Mouse (Mus musculus) heart, embryonic 15.5 days (tissue): Measurements from ENCODE around the gene Stk39. TPM values are rescaled to one million over a fixed set of nuclear protein-coding genes. Genes with fewer than 3 reads are reported as not detected.

Experiments used
- ATAC-seq: fragments of 200-750 bp; cut with Nextera tagmentation; replicated peaks from 2 replicates; pipeline ENCODE4 v1.8.0; 2017; ENCODE audit warnings: low read depth, moderate TSS enrichment; ENCODE audit not compliant: insufficient number of reproducible peaks, insufficient read depth, low FRiP score
- H3K27ac ChIP-seq: fragments of 300-500 bp; sonication (generic); 2 replicates; pipeline ENCODE4 v1.5.1; 2015; ENCODE audit warnings: mild to moderate bottlenecking, inconsistent platforms
- H3K27me3 ChIP-seq: fragments of 300-500 bp; sonication (generic); 2 replicates; pipeline ENCODE4 v1.6.1; 2015; ENCODE audit warnings: inconsistent platforms
- H3K36me3 ChIP-seq: fragments of 300-500 bp; sonication (generic); 2 replicates; pipeline ENCODE4 v1.6.1; 2015; ENCODE audit warnings: mild to moderate bottlenecking, inconsistent platforms
- H3K4me1 ChIP-seq: fragments of 300-500 bp; sonication (generic); replicated peaks from 2 replicates; pipeline ENCODE4 v1.6.1; 2015; ENCODE audit warnings: inconsistent platforms
- H3K4me2 ChIP-seq: fragments of 300-500 bp; sonication (generic); 2 replicates; pipeline ENCODE4 v1.6.1; 2015; ENCODE audit warnings: inconsistent platforms, mild to moderate bottlenecking, moderate library complexity
- H3K4me3 ChIP-seq: fragments of 300-500 bp; sonication (generic); 2 replicates; pipeline ENCODE4 v1.5.1; 2015; ENCODE audit warnings: mild to moderate bottlenecking, inconsistent platforms
- H3K9ac ChIP-seq: fragments of 300-500 bp; sonication (generic); 2 replicates; pipeline ENCODE4 v1.6.1; 2015; ENCODE audit warnings: mild to moderate bottlenecking, inconsistent platforms
- H3K9me3 ChIP-seq: fragments of 300-500 bp; sonication (generic); replicated peaks from 2 replicates; pipeline ENCODE4 v1.6.1; 2016; ENCODE audit warnings: inconsistent platforms
- WGBS: fragments of 180-500 bp; shearing (Covaris S2); methylation state at CpG from one replicate; pipeline ENCODE4 v1.1.7; 2015; ENCODE audit warnings: mixed read lengths; 5-methylcytosine and 5-hydroxymethylcytosine counted together
- polyA plus RNA-seq: library from polyadenylated mRNA; unstranded; fragments of >200 nt; fragmentation: Nextera tagmentation; extraction: Ambion mirVana; gene quantifications from 2 replicates; pipeline ENCODE4 v1.2.1, GENCODE M21; 2015

Gene Stk39
- polyA plus RNA-seq, 1 experiment from 2014 or later: 66.2 TPM

DNA sequence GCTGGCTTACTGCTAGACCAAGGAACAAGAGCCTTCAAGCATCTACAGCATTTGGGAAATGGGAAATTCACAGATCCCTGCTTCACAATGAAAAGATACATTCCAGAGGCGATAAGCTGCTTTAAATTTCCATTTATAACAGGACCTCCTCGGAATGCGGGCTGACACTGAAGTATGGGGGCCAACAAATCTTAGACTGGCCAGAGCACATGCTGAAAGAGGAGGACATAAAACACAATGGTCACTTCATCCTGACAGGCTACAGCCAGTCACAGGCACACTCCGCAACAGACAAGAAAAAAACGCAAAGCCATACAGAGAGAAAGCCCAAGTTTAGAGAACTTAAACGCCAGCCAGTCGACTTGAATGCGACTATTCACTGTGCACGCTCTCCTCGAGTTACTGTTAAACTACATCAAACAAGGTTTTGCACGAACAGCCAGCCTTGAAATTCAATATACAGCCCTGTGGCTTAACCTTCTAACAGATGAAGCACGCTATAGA lies 65.4 kb downstream of the Stk39 start:
- Histone ChIP-seq H3K27ac (peak overlapping the region; percentile 80), H3K4me2 (peak overlapping the region; percentile 12), H3K4me3 (no peak overlapping the region), H3K27me3 (no peaks in the 10 kb centered on the region), H3K9me3 (no peaks in the 10 kb centered on the region), H3K36me3 (no peaks in the 10 kb centered on the region), H3K9ac (0 out of 2 replicates have a peak overlapping the region, but pooled peaks have one; percentile 28), H3K4me1 (peaks cover 70% of the 10 kb centered on the region)
- no peak for ATAC-seq
- WGBS: 24% methylated on average over 12 of the region's 12 CpGs

DNA sequence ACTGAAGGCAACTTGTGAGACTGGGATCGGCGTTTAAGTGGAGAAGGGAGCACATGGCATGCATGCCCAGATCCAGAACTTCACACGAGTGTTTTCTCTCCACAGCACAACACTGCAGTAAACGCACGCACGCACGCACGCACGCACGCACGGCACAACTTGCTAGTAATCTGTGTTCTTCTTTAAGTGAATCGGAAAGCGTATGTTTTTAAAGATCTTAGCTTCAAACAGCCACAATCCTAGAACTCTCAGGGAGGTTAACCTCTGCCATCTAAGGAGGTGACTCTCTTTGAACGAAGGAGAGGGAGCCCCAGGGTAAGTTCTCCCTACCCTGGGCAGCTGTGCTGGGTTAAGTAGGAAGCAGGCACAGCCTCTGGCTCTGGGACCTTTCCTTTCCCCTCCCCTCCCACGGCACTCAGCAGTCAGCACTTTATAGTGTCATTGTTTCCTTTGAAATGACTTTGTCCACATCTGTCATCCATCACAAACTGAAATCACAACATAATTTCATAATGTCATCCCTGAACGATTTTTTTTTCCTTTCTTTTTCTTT lies 66.8 kb downstream of the Stk39 start:
- Histone ChIP-seq H3K9me3 (no peaks in the 10 kb centered on the region), H3K27ac (peak overlapping the region; percentile 5; the same call in 1 of the 2 replicates), H3K27me3 (no peaks in the 10 kb centered on the region), H3K4me1 (peaks cover 59% of the 10 kb centered on the region), H3K36me3 (no peaks in the 10 kb centered on the region), H3K4me2 (no peak overlapping the region), H3K9ac (no peak overlapping the region), H3K4me3 (no peak overlapping the region)
- 62% methylated on average over 16 of the region's 16 CpGs for WGBS
- no peak for ATAC-seq

DNA sequence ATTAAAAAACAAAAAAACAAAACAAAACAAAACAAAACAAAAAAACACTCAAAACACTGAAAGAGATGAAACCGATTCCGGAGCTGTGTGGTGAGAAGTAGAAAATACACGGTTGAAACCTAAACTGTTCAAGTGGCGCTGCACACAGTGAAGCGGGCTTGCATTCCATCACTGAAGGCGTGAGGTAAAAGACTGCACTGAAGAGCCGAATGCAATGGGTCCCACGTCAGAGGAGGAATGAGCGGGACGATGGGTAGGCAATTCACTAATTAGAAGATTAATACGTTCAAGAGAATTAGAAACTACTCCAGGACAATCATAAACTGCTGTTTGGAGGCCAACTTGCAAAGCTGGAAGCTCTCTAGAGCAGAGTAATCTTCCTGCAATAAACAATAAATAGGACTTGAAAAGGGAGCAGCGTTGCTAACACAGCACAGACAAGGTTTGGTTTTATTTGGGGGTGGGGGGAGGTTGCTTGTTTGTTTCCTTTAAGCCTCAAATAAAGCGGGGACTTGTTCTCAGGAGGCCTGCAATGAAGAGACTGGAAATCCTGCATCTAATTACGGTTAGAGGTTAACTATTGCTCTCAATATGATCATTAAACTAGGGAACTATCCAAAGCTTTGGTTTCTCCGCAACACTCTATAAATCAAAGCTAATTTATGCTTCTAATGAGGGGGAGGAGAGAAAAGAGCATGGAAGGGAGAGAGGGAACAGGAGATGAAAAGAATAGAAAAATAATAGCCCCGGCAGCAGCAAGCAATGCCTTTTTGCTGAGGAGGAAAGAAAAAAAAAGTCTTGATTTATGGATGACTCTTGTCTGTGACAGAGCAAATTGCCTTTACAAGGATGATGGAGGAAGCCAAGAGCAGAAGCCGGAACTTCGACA lies 67.5 kb downstream of the Stk39 start:
- Histone ChIP-seq H3K27me3 (no peaks in the 10 kb centered on the region), H3K4me3 (no peak overlapping the region), H3K9ac (no peak overlapping the region), H3K9me3 (no peaks in the 10 kb centered on the region), H3K4me1 (peaks cover 55% of the 10 kb centered on the region), H3K27ac (no peak overlapping the region), H3K4me2 (no peak overlapping the region), H3K36me3 (no peaks in the 10 kb centered on the region)
- no peak for ATAC-seq
- 61% methylated on average over 18 of the region's 18 CpGs for WGBS

DNA sequence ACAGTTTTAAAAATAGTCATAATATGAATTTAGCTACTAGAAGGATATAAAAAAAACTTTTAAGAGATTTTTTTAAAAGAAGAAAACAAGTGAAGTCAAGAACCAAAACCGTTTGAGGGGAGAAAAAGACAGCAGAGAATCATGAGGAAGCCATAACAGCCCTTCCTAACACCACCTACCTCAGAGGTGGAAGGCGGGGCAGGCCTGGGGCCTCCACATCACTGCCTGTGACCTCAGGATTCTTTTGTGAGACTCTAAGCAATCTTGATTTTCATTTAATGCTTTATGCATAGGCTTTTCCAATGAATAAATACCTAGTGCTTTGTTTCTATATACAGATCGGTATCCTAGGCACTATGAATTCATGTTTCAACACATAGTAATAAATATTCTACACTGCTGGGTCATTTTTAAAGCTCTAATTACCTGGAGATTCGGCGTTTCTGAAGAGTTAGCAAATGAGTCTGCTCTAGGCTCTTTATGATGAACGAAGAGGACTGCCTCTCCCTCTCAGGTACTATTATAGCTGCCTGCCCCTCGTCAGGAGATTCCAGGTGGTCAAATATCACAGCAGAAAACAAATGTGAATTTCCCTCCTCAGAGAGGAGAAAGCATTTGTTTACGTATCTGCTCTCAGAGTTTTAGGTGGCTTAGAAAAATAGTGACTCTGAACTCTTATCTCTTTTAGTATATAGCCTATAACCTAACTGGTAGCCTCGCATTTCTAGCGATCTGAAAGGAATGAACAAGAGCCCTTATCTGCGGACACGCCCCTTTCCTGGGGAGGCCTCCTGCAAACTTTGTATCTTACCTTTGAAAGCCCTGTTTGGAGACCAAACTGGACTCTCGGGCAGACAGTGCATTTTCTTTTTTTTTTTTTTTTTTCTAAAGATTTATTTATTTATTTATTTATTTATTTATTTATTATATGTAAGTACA lies 78.2 kb downstream of the Stk39 start:
- Histone ChIP-seq H3K27ac (no peak overlapping the region), H3K27me3 (no peaks in the 10 kb centered on the region), H3K4me3 (no peak overlapping the region), H3K36me3 (peaks cover 40% of the 10 kb centered on the region; the same call in 1 of the 2 replicates), H3K9me3 (no peaks in the 10 kb centered on the region), H3K4me2 (no peak overlapping the region), H3K9ac (no peak overlapping the region), H3K4me1 (peaks cover 6% of the 10 kb centered on the region; the same call in 1 of the 2 replicates)
- 78% methylated on average over 13 of the region's 13 CpGs for WGBS
- no peak for ATAC-seq

DNA sequence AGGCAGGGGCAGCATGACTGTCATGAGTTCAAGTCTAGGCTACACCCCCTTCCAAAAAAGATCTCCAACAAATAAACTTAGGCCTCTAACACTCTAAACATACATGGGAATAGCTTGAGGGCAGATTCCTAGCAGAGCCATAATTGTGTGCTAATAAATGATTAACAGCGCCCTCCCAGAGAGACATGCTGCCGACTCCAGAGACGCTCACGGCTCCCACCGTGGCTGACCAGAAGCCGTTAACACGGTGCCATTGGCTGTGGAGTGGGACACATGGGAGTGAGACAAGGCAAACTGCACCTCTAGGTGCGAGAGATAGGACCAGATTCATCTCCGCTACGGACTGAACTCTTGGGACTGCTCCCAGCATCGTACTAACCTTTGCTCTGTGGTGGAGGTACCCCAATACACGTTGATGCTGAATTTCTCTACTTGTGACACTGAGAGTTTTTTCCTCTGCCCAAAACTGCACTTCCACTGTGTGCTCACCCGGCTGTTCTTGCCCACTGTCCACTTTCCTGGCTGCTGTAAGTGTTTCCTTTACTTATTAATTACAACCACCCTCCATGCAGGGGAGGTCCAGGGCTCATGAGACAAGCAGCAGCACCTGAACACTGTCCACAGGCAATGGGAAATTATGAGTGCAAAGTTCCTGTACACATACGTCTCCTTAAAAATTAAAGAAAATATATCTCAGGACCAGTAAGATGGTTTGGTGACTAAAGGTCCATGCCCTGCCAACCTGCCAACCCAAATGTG lies 84.1 kb downstream of the Stk39 start:
- no peak overlapping the region for H3K9ac ChIP-seq
- H3K9me3 ChIP-seq: no peaks in the 10 kb centered on the region
- no peak for ATAC-seq
- H3K36me3 ChIP-seq: peaks cover 28% of the 10 kb centered on the region; the same call in 1 of the 2 replicates
- H3K4me1 ChIP-seq: peaks cover 25% of the 10 kb centered on the region
- no peaks in the 10 kb centered on the region for H3K27me3 ChIP-seq
- WGBS: 86% methylated on average over 14 of the region's 14 CpGs
- no peak overlapping the region for H3K4me3 ChIP-seq
- H3K4me2 ChIP-seq: no peak overlapping the region
- H3K27ac ChIP-seq: no peak overlapping the region

DNA sequence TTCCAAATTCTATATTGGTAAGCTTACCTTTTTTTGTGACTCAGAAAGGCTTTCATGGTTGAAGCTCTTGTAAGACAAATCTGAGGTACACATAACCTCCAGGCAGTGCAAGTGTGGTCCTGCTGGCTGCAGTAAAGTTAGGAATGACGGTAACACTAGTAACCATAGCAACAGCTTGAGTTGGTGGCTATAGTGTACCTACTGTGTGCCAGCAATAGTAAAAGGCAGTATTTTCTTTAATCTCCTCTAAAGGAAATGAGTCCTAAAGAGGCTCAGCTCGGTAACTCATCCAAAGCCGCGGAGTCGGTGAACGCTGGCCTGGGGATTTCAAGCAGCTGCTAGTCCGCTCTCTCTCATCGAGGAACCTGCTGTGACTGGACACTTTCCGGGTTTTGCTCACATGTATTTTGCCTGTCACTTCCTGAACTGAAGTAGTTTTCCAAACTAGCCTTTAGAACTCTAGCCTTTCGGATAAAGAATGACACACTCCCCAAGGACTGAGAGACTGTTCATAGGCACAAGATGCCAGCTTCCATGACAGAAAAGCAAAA lies 85.7 kb downstream of the Stk39 start:
- H3K4me2 ChIP-seq: no peak overlapping the region
- peaks cover 25% of the 10 kb centered on the region; the same call in 1 of the 2 replicates for H3K36me3 ChIP-seq
- no peak for ATAC-seq
- no peaks in the 10 kb centered on the region for H3K9me3 ChIP-seq
- H3K4me1 ChIP-seq: peaks cover 35% of the 10 kb centered on the region
- no peak overlapping the region for H3K4me3 ChIP-seq
- no peak overlapping the region for H3K9ac ChIP-seq
- 71% methylated on average over 10 of the region's 10 CpGs for WGBS
- H3K27ac ChIP-seq: no peak overlapping the region
- no peaks in the 10 kb centered on the region for H3K27me3 ChIP-seq

DNA sequence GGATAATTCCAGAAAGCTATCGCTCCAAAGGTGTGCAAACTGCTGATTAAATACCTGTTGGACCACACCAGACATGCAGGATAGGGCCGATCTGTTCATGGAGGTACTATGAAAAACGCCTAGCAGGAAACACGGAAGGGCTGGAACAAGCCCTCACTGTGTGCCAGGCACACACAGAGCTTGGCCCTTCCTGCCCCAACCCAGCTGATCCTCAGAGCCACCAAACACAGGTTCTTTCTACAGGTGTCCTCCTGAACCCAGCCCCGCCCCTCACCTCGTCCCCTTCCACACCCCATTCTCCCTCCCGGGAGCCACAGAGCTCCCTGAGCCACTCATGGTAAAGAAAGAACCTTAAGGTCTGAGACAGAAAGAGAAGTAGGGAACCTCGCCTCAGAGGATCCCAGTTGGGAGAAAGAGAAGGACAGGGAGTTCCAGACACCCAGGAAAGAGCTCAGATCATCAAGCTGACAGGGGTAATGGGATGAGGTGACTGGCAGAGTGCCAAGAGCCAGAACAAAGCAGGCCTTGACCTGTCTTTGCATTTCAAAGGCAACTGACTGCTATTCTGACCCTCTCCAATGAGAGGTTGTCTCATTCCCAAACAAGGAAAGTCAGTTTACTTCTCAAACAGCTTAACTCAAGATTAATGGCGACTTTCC lies 86.3 kb downstream of the Stk39 start:
- H3K27me3 ChIP-seq: no peaks in the 10 kb centered on the region
- no peak overlapping the region for H3K4me2 ChIP-seq
- peaks cover 23% of the 10 kb centered on the region; the same call in 1 of the 2 replicates for H3K36me3 ChIP-seq
- WGBS: 78% methylated on average over 9 of the region's 9 CpGs
- no peak overlapping the region for H3K4me3 ChIP-seq
- H3K27ac ChIP-seq: no peak overlapping the region
- H3K9ac ChIP-seq: no peak overlapping the region
- H3K4me1 ChIP-seq: peaks cover 39% of the 10 kb centered on the region
- ATAC-seq: no peak
- no peaks in the 10 kb centered on the region for H3K9me3 ChIP-seq

DNA sequence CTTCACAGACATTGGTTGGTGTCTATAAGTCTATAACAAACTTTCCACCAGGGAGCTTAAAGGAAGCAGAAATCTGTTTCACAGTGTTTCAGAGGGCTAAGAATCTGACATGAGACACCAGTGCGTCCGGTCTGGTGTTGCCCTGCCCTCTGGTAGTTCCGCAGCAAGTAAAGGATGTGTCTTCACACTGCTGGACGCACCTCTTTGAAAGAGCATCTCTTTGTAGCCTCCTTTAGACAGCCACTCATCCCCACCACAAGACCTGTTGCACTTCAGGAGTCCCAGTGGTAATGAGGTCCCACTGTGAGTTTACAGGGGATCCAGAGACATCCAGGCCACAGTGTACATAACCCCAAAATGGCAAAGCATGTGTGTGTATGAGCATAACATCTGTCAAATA lies 88.1 kb downstream of the Stk39 start:
- WGBS: 87% methylated on average over 4 of the region's 4 CpGs
- no peak overlapping the region for H3K4me2 ChIP-seq
- no peak for ATAC-seq
- no peaks in the 10 kb centered on the region for H3K27me3 ChIP-seq
- peaks cover 56% of the 10 kb centered on the region for H3K4me1 ChIP-seq
- no peak overlapping the region for H3K9ac ChIP-seq
- H3K4me3 ChIP-seq: no peak overlapping the region
- no peaks in the 10 kb centered on the region for H3K9me3 ChIP-seq
- H3K27ac ChIP-seq: no peak overlapping the region
- peaks cover 7% of the 10 kb centered on the region; the same call in 1 of the 2 replicates for H3K36me3 ChIP-seq

DNA sequence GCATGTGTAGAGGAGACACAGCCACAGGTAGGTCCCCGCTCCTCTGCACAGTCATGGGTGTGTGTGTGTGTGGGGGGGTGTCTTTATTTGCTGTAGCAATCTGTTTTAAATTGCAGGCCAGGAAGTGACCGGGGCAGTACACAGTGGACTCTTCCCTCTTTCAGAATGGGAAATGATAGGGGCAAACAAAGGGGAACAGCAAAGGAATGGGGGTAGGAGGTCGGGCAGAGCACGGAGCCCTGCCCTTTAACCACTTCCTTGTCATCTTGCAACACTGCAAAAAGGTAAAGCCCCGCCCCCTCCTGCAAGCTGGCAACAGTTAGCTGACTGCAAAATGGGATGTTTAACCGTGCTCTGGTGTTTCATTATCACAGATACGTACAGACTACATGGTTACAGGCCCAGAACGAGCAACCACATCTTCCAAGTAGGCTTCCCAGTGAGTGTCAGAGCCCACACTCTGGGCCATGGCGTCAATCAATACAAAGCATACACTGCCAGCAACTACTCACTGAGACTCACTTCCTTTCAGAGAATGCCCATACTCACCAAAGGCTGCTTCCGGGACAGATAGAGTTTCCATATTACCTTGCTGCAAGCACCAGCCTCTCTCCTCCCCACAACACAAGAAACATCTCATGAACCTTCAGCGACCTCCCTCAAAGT lies 89.5 kb downstream of the Stk39 start:
- H3K27ac ChIP-seq: peak overlapping the region; percentile 35

More for the DNA sequence above, 89.5 kb downstream of the Stk39 start:
- 58% methylated on average over 11 of the region's 11 CpGs for WGBS
- Histone ChIP-seq H3K4me3 (no peak overlapping the region), H3K36me3 (0 out of 2 replicates have a peak, but pooled peaks cover 4% of the 10 kb centered on the region), H3K9ac (no peak overlapping the region), H3K27me3 (no peaks in the 10 kb centered on the region), H3K4me1 (peaks cover 69% of the 10 kb centered on the region), H3K9me3 (no peaks in the 10 kb centered on the region), H3K4me2 (no peak overlapping the region)
- ATAC-seq: no peak
